Mouse (Mus musculus): ENCODE data around the gene Wfdc1. TPM values are rescaled to one million over a fixed set of nuclear protein-coding genes. Genes with fewer than 3 reads are reported as not detected.

The Wfdc1 gene
- 5.8 TPM for polyA plus RNA-seq (2014; fragmentation: Illumina TruSeq; extraction: RNeasy Lipid Tissue Mini Kit (QIAGEN cat#74804); ENCODE audit: low read depth, low replicate concordance)

GRCm38 (mm10) chr8:119666219-119666951 lies at the start of gene Wfdc1:
TSS of gene Wfdc1 (plus strand) at chr8:119666365.

GRCm38 (mm10) chr8:119635378-119635777 lies 30.8 kb upstream of the Wfdc1 start, which contains the start of gene Kcng4:
TSS of gene Kcng4 (minus strand) at chr8:119635680.

GRCm38 (mm10) chr8:119699549-119700134 lies 33.5 kb downstream of the Wfdc1 start, which contains the start of gene Atp2c2:
TSS of gene Atp2c2 (plus strand) at chr8:119700009.

Other genes starting within 250 kb of the Wfdc1 start
- gene Osgin1, start 232.2 kb upstream of the Wfdc1 start, polyA plus RNA-seq (2014; fragmentation: Illumina TruSeq; extraction: RNeasy Lipid Tissue Mini Kit (QIAGEN cat#74804); ENCODE audit: low read depth, low replicate concordance), result not detected
- not detected for gene Necab2, start 219.6 kb upstream of the Wfdc1 start, polyA plus RNA-seq (2014; fragmentation: Illumina TruSeq; extraction: RNeasy Lipid Tissue Mini Kit (QIAGEN cat#74804); ENCODE audit: low read depth, low replicate concordance)
- not detected for gene Slc38a8, start 164.7 kb upstream of the Wfdc1 start, polyA plus RNA-seq (2014; fragmentation: Illumina TruSeq; extraction: RNeasy Lipid Tissue Mini Kit (QIAGEN cat#74804); ENCODE audit: low read depth, low replicate concordance)
- gene Mbtps1, start 107.6 kb upstream of the Wfdc1 start, polyA plus RNA-seq (2014; fragmentation: Illumina TruSeq; extraction: RNeasy Lipid Tissue Mini Kit (QIAGEN cat#74804); ENCODE audit: low read depth, low replicate concordance), result 46.7 TPM
- 11.4 TPM for gene Hsdl1, start 91.2 kb upstream of the Wfdc1 start, polyA plus RNA-seq (2014; fragmentation: Illumina TruSeq; extraction: RNeasy Lipid Tissue Mini Kit (QIAGEN cat#74804); ENCODE audit: low read depth, low replicate concordance)
- gene Dnaaf1, start 91.1 kb upstream of the Wfdc1 start, polyA plus RNA-seq (2014; fragmentation: Illumina TruSeq; extraction: RNeasy Lipid Tissue Mini Kit (QIAGEN cat#74804); ENCODE audit: low read depth, low replicate concordance), result 0.19 TPM
- gene Taf1c, start 61.1 kb upstream of the Wfdc1 start, polyA plus RNA-seq (2014; fragmentation: Illumina TruSeq; extraction: RNeasy Lipid Tissue Mini Kit (QIAGEN cat#74804); ENCODE audit: low read depth, low replicate concordance), result not detected
- gene Adad2, start 53.6 kb upstream of the Wfdc1 start, polyA plus RNA-seq (2014; fragmentation: Illumina TruSeq; extraction: RNeasy Lipid Tissue Mini Kit (QIAGEN cat#74804); ENCODE audit: low read depth, low replicate concordance), result not detected
- 0.09 TPM for gene Kcng4, start 30.7 kb upstream of the Wfdc1 start, polyA plus RNA-seq (2014; fragmentation: Illumina TruSeq; extraction: RNeasy Lipid Tissue Mini Kit (QIAGEN cat#74804); ENCODE audit: low read depth, low replicate concordance)
- gene Atp2c2, start 33.6 kb downstream of the Wfdc1 start, polyA plus RNA-seq (2014; fragmentation: Illumina TruSeq; extraction: RNeasy Lipid Tissue Mini Kit (QIAGEN cat#74804); ENCODE audit: low read depth, low replicate concordance), result 0.85 TPM
- gene Tldc1, start 112.1 kb downstream of the Wfdc1 start, polyA plus RNA-seq (2014; fragmentation: Illumina TruSeq; extraction: RNeasy Lipid Tissue Mini Kit (QIAGEN cat#74804); ENCODE audit: low read depth, low replicate concordance), result 2.5 TPM
- 1.4 TPM for gene Cotl1, start 174.2 kb downstream of the Wfdc1 start, polyA plus RNA-seq (2014; fragmentation: Illumina TruSeq; extraction: RNeasy Lipid Tissue Mini Kit (QIAGEN cat#74804); ENCODE audit: low read depth, low replicate concordance)
- gene Klhl36, start 195.9 kb downstream of the Wfdc1 start, polyA plus RNA-seq (2014; fragmentation: Illumina TruSeq; extraction: RNeasy Lipid Tissue Mini Kit (QIAGEN cat#74804); ENCODE audit: low read depth, low replicate concordance), result not detected
- 18.4 TPM for gene Usp10, start 244.0 kb downstream of the Wfdc1 start, polyA plus RNA-seq (2014; fragmentation: Illumina TruSeq; extraction: RNeasy Lipid Tissue Mini Kit (QIAGEN cat#74804); ENCODE audit: low read depth, low replicate concordance)
- gene Gm20388, start 244.5 kb downstream of the Wfdc1 start, polyA plus RNA-seq (2014; fragmentation: Illumina TruSeq; extraction: RNeasy Lipid Tissue Mini Kit (QIAGEN cat#74804); ENCODE audit: low read depth, low replicate concordance), result 3.8 TPM